Mouse (Mus musculus) left cerebral cortex, adult 2 months (tissue): ENCODE results near the gene Olfr283. TPM values are rescaled to one million over a fixed set of nuclear protein-coding genes. Genes with fewer than 3 reads are reported as not detected.
A peak's percentile ranks its signal among the peaks of the same experiment; 100 is the strongest.

ENCODE experiments used
- DNase-seq, 2 experiments: peaks; one replicate each; pipeline ENCODE4 v3.0.0; 2021 to 2022; ENCODE audit warnings: low spot score in 2 of 2, mixed read lengths in 1 of 2; ENCODE audit errors: extremely low spot score in 1 of 2
- H3K27ac ChIP-seq: fragments of 200-600 bp; 2 replicates; pipeline ENCODE4 v1.8.1; 2022
- H3K4me3 ChIP-seq: fragments of 200-600 bp; 2 replicates; pipeline ENCODE4 v1.8.1; 2022
- CTCF ChIP-seq: fragments of 200-600 bp; IDR thresholded peaks from 2 replicates; pipeline ENCODE4 v1.8.1; 2022; ENCODE audit warnings: antibody characterized with exemption, mild to moderate bottlenecking, moderate library complexity
- intact Hi-C: fragments of 180-260 bp; cut with DNase I; formaldehyde crosslinking; loops from one replicate; pipeline ENCODE4 v1.15.1; 2025
- total RNA-seq, 2 experiments: library from RNA; stranded (reverse); gene quantifications; 2 replicates each; pipeline ENCODE4 v1.2.3; 2021

Olfr283 gene
- total RNA-seq, 2 experiments from 2014 or later = not detected

GRCm38 (mm10) chr15:98391903-98392187 is 11.1 kb upstream of the Olfr283 start:
- no peak for DNase-seq
- H3K4me3 ChIP-seq = no peak overlapping the region
- no peak overlapping the region for H3K27ac ChIP-seq
- intact Hi-C loops = loop anchor here (2.0 kb wide), 1 partner anchor 301 kb away; no protein-coding TSS in a partner anchor
- no peak for TF ChIP-seq CTCF

- DNase-seq = no peak
- H3K27ac ChIP-seq = no peak overlapping the region
- no peak for TF ChIP-seq CTCF
- no peak overlapping the region for H3K4me3 ChIP-seq
- intact Hi-C loops = loop anchor here (2.0 kb wide), 1 partner anchor 300 kb away; no protein-coding TSS in a partner anchor
Observed at GRCm38 (mm10) chr15:98391081-98391902, 10.5 kb upstream of the Olfr283 start.

GRCm38 (mm10) chr15:98389796-98390195 is 9.1 kb upstream of the Olfr283 start:
- peak; percentile 87 for TF ChIP-seq CTCF
- intact Hi-C loops = loop anchor here (1.0 to 2.0 kb wide), 2 partner anchors 208 to 299 kb away; no protein-coding TSS in a partner anchor
- Histone ChIP-seq H3K4me3 (no peak overlapping the region), H3K27ac (no peak overlapping the region)
- DNase-seq = peak; percentile 62 to 71

- Histone ChIP-seq H3K4me3 (no peak overlapping the region), H3K27ac (no peak overlapping the region)
- intact Hi-C loops = no loop called here
- TF ChIP-seq CTCF = no peak
- DNase-seq = no peak
Observed at GRCm38 (mm10) chr15:98387621-98388020, 6.9 kb upstream of the Olfr283 start.

GRCm38 (mm10) chr15:98378209-98378608 is 2.5 kb downstream of the Olfr283 start:
- DNase-seq = no peak
- TF ChIP-seq CTCF = no peak
- H3K27ac ChIP-seq = no peak overlapping the region
- intact Hi-C loops = no loop called here
- no peak overlapping the region for H3K4me3 ChIP-seq

GRCm38 (mm10) chr15:98340887-98341286 is 39.9 kb downstream of the Olfr283 start, which contains the start of gene Olfr284:
Gene Olfr284, minus strand, starts transcription at chr15:98340987.
- Histone ChIP-seq H3K27ac (no peak within 1 kb of the TSS), H3K4me3 (no peak within 1 kb of the TSS)
- no peak for TF ChIP-seq CTCF
- no peak for DNase-seq
- intact Hi-C loops = no loop called here

Other genes starting within 250 kb of the Olfr283 start
- 10 to 100 TPM; 46.2 to 51.8 TPM for gene Asb8, start 215.3 kb downstream of the Olfr283 start, total RNA-seq
- 10 to 100 TPM; 20.6 to 21.8 TPM for gene Ccdc184, start 213.8 kb downstream of the Olfr283 start, total RNA-seq
- not detected for gene Olfr288, start 185.4 kb downstream of the Olfr283 start, total RNA-seq
- under 1 TPM in 1 of 2 experiments, not detected in 1; 0.32 TPM for gene Gm44579, start 160.0 kb downstream of the Olfr283 start, total RNA-seq
- 1 to 10 TPM; 4.7 to 5.3 TPM for gene Olfr287, start 159.9 kb downstream of the Olfr283 start, total RNA-seq
- gene Olfr286, start 146.5 kb downstream of the Olfr283 start, total RNA-seq = not detected
- not detected for gene H1fnt, start 123.7 kb downstream of the Olfr283 start, total RNA-seq
- 1 to 10 TPM; 6.6 to 8.0 TPM for gene Zfp641, start 84.8 kb downstream of the Olfr283 start, total RNA-seq
- not detected for gene Olfr285, start 63.6 kb downstream of the Olfr283 start, total RNA-seq
- gene Olfr284, start 40.0 kb downstream of the Olfr283 start, total RNA-seq = not detected
- gene Olfr282, start 50.3 kb upstream of the Olfr283 start, total RNA-seq = not detected
- gene Olfr281, start 71.6 kb upstream of the Olfr283 start, total RNA-seq = not detected
- gene OR5BS1P, start 89.0 kb upstream of the Olfr283 start, total RNA-seq = not detected
- gene Lalba, start 101.8 kb upstream of the Olfr283 start, total RNA-seq = not detected
- not detected for gene Olfr279, start 111.5 kb upstream of the Olfr283 start, total RNA-seq
- gene Kansl2, start 153.3 kb upstream of the Olfr283 start, total RNA-seq = 10 to 100 TPM; 55.1 to 56.7 TPM
- gene Ccnt1, start 190.0 kb upstream of the Olfr283 start, total RNA-seq = 10 to 100 TPM; 40.3 to 45.8 TPM
- not detected for gene 4930415O20Rik, start 190.1 kb upstream of the Olfr283 start, total RNA-seq
- gene Adcy6, start 229.1 kb upstream of the Olfr283 start, total RNA-seq = 10 to 100 TPM; 52.7 to 57.4 TPM
- 100 to 1,000 TPM; 271 to 291 TPM for gene Cacnb3, start 249.9 kb upstream of the Olfr283 start, total RNA-seq